Mouse (Mus musculus) neural tube, embryonic 11.5 days (tissue): Measurements from ENCODE around the gene Gm28048. TPM values are rescaled to one million over a fixed set of nuclear protein-coding genes. Genes with fewer than 3 reads are reported as not detected.

Source experiments
- ATAC-seq: fragments of 200-750 bp; cut with Nextera tagmentation; 2 replicates; pipeline ENCODE4 v1.8.0; 2017; ENCODE audit warnings: moderate number of reproducible peaks, mild to moderate bottlenecking, moderate TSS enrichment, moderate library complexity; ENCODE audit not compliant: insufficient read depth, low FRiP score, low TSS enrichment
- DNase-seq: peaks from one replicate; pipeline ENCODE4 v3.0.0-alpha.2; 2015; ENCODE audit warnings: low spot score
- H3K27ac ChIP-seq: fragments of 300-500 bp; sonication (generic); 2 replicates; pipeline ENCODE4 v1.5.1; 2014; ENCODE audit warnings: low read depth, mild to moderate bottlenecking, low read length
- H3K27me3 ChIP-seq: fragments of 300-500 bp; sonication (generic); 2 replicates; pipeline ENCODE4 v1.6.1; 2014; ENCODE audit warnings: mild to moderate bottlenecking, low read length, mixed read lengths; ENCODE audit not compliant: control insufficient read depth, insufficient read depth
- H3K36me3 ChIP-seq: fragments of 300-500 bp; sonication (generic); 2 replicates; pipeline ENCODE4 v1.6.1; 2014; ENCODE audit warnings: mild to moderate bottlenecking, low read length, moderate library complexity, mixed read lengths; ENCODE audit not compliant: control insufficient read depth, insufficient read depth
- H3K4me1 ChIP-seq: fragments of 300-500 bp; sonication (generic); 2 replicates; pipeline ENCODE4 v1.6.1; 2014; ENCODE audit warnings: low read length, mixed read lengths; ENCODE audit not compliant: control insufficient read depth, insufficient read depth
- H3K4me2 ChIP-seq: fragments of 300-500 bp; sonication (generic); 2 replicates; pipeline ENCODE4 v1.6.1; 2014; ENCODE audit warnings: low read depth, mild to moderate bottlenecking, moderate library complexity
- H3K4me3 ChIP-seq: fragments of 300-500 bp; sonication (generic); 2 replicates; pipeline ENCODE4 v1.5.1; 2014; ENCODE audit warnings: low read depth, low read length
- H3K9ac ChIP-seq: fragments of 300-500 bp; sonication (generic); 2 replicates; pipeline ENCODE4 v1.6.1; 2014; ENCODE audit warnings: mild to moderate bottlenecking, low read length
- H3K9me3 ChIP-seq: fragments of 300-500 bp; sonication (generic); 2 replicates; pipeline ENCODE4 v1.6.1; 2016; ENCODE audit warnings: low read length; ENCODE audit not compliant: control insufficient read depth
- WGBS: fragments of 180-500 bp; shearing (Covaris S2); extraction: QIAGEN DNeasy Blood & Tissue Kit; methylation state at CpG from one replicate; pipeline ENCODE4 v1.1.7; 2014; 5-methylcytosine and 5-hydroxymethylcytosine counted together
- polyA plus RNA-seq: library from polyadenylated mRNA; unstranded; fragments of >200 nt; fragmentation: Nextera tagmentation; extraction: Ambion mirVana; gene quantifications from 2 replicates; pipeline ENCODE4 v1.2.1, GENCODE M21; 2014

Gm28048 gene
- polyA plus RNA-seq, 1 experiment from 2014 or later = 5.9 TPM

GRCm38 (mm10) chr11:22883676-22884075 lies 98.2 kb downstream of the Gm28048 start:
- 76% methylated on average over 2 of the region's 2 CpGs for WGBS
- ATAC-seq (no peak), DNase-seq (no peak)
- Histone ChIP-seq H3K27ac (no peak overlapping the region), H3K9me3 (no peaks in the 10 kb centered on the region), H3K4me3 (no peak overlapping the region), H3K9ac (no peak overlapping the region), H3K27me3 (no peaks in the 10 kb centered on the region), H3K4me2 (no peak overlapping the region), H3K4me1 (no peaks in the 10 kb centered on the region), H3K36me3 (no peaks in the 10 kb centered on the region)

GRCm38 (mm10) chr11:22882926-22883325 lies 99.0 kb downstream of the Gm28048 start:
- Histone ChIP-seq H3K4me2 (no peak overlapping the region), H3K27ac (no peak overlapping the region), H3K4me1 (no peaks in the 10 kb centered on the region), H3K4me3 (no peak overlapping the region), H3K36me3 (no peaks in the 10 kb centered on the region), H3K27me3 (no peaks in the 10 kb centered on the region), H3K9me3 (no peaks in the 10 kb centered on the region), H3K9ac (no peak overlapping the region)
- ATAC-seq (no peak), DNase-seq (no peak)

- ATAC-seq = no peak
These were observed 101.3 kb downstream of the Gm28048 start for GRCm38 (mm10) chr11:22880383-22881172.

GRCm38 (mm10) chr11:22879645-22880044 lies 102.2 kb downstream of the Gm28048 start:
- WGBS = 88% methylated on average over 4 of the region's 4 CpGs
- H3K27ac ChIP-seq = no peak overlapping the region

More at GRCm38 (mm10) chr11:22880383-22881172, 101.3 kb downstream of the Gm28048 start:
- H3K4me1 ChIP-seq = no peaks in the 10 kb centered on the region
- no peak overlapping the region for H3K4me3 ChIP-seq
- 77% methylated on average over 3 of the region's 3 CpGs for WGBS
- no peaks in the 10 kb centered on the region for H3K27me3 ChIP-seq
- no peak overlapping the region for H3K9ac ChIP-seq
- H3K4me2 ChIP-seq = no peak overlapping the region
- H3K36me3 ChIP-seq = no peaks in the 10 kb centered on the region
- H3K9me3 ChIP-seq = no peaks in the 10 kb centered on the region
- no peak overlapping the region for H3K27ac ChIP-seq
- no peak for DNase-seq

GRCm38 (mm10) chr11:22876680-22877330 lies 105.1 kb downstream of the Gm28048 start:
- WGBS = 90% methylated on average over 3 of the region's 3 CpGs
- H3K9ac ChIP-seq = no peak overlapping the region
- ATAC-seq = no peak

More at GRCm38 (mm10) chr11:22879645-22880044, 102.2 kb downstream of the Gm28048 start:
- H3K36me3 ChIP-seq = no peaks in the 10 kb centered on the region
- no peaks in the 10 kb centered on the region for H3K4me1 ChIP-seq
- DNase-seq = no peak
- no peaks in the 10 kb centered on the region for H3K9me3 ChIP-seq
- no peak overlapping the region for H3K9ac ChIP-seq
- no peak for ATAC-seq
- no peak overlapping the region for H3K4me2 ChIP-seq
- no peaks in the 10 kb centered on the region for H3K27me3 ChIP-seq
- no peak overlapping the region for H3K4me3 ChIP-seq

GRCm38 (mm10) chr11:22875279-22875678 lies 106.6 kb downstream of the Gm28048 start:
- no peaks in the 10 kb centered on the region for H3K27me3 ChIP-seq
- no peak overlapping the region for H3K4me2 ChIP-seq
- H3K9me3 ChIP-seq = no peaks in the 10 kb centered on the region
- H3K4me1 ChIP-seq = no peaks in the 10 kb centered on the region
- H3K36me3 ChIP-seq = no peaks in the 10 kb centered on the region
- no peak for ATAC-seq
- no peak overlapping the region for H3K27ac ChIP-seq
- DNase-seq = no peak
- 82% methylated on average over 4 of the region's 4 CpGs for WGBS
- no peak overlapping the region for H3K4me3 ChIP-seq
- H3K9ac ChIP-seq = no peak overlapping the region

More at GRCm38 (mm10) chr11:22876680-22877330, 105.1 kb downstream of the Gm28048 start:
- Histone ChIP-seq H3K27ac (no peak overlapping the region), H3K36me3 (no peaks in the 10 kb centered on the region), H3K9me3 (no peaks in the 10 kb centered on the region), H3K4me1 (no peaks in the 10 kb centered on the region), H3K4me3 (no peak overlapping the region), H3K27me3 (no peaks in the 10 kb centered on the region), H3K4me2 (no peak overlapping the region)
- DNase-seq = no peak

- WGBS = 76% methylated on average over 6 of the region's 6 CpGs
- no peak for ATAC-seq
These were observed 107.1 kb downstream of the Gm28048 start for GRCm38 (mm10) chr11:22874747-22875146.

GRCm38 (mm10) chr11:22873383-22873782 lies 108.5 kb downstream of the Gm28048 start:
- H3K27ac ChIP-seq = no peak overlapping the region
- H3K27me3 ChIP-seq = no peaks in the 10 kb centered on the region
- ATAC-seq (no peak), DNase-seq (no peak)
- no peak overlapping the region for H3K9ac ChIP-seq
- no peaks in the 10 kb centered on the region for H3K9me3 ChIP-seq
- H3K4me2 ChIP-seq = no peak overlapping the region
- H3K4me1 ChIP-seq = no peaks in the 10 kb centered on the region
- 63% methylated on average over 4 of the region's 4 CpGs for WGBS
- no peaks in the 10 kb centered on the region for H3K36me3 ChIP-seq
- H3K4me3 ChIP-seq = no peak overlapping the region

More at GRCm38 (mm10) chr11:22874747-22875146, 107.1 kb downstream of the Gm28048 start:
- H3K4me2 ChIP-seq = no peak overlapping the region
- H3K4me1 ChIP-seq = no peaks in the 10 kb centered on the region
- H3K27ac ChIP-seq = no peak overlapping the region
- no peak overlapping the region for H3K9ac ChIP-seq
- H3K27me3 ChIP-seq = no peaks in the 10 kb centered on the region
- H3K36me3 ChIP-seq = no peaks in the 10 kb centered on the region
- no peak overlapping the region for H3K4me3 ChIP-seq
- no peak for DNase-seq
- no peaks in the 10 kb centered on the region for H3K9me3 ChIP-seq

GRCm38 (mm10) chr11:22872307-22872680 lies 109.6 kb downstream of the Gm28048 start:
- Histone ChIP-seq H3K36me3 (no peaks in the 10 kb centered on the region), H3K4me1 (no peaks in the 10 kb centered on the region), H3K4me3 (no peak overlapping the region), H3K27me3 (no peaks in the 10 kb centered on the region), H3K4me2 (no peak overlapping the region), H3K9ac (no peak overlapping the region), H3K9me3 (no peaks in the 10 kb centered on the region), H3K27ac (no peak overlapping the region)
- WGBS = 56% methylated on average over 4 of the region's 4 CpGs
- DNase-seq (no peak), ATAC-seq (no peak)
